Mouse (Mus musculus) liver, embryonic 15.5 days (tissue): Measurements from ENCODE around the gene Samd5. TPM values are rescaled to one million over a fixed set of nuclear protein-coding genes. Genes with fewer than 3 reads are reported as not detected.

Experiments
- polyA plus RNA-seq: library from polyadenylated mRNA; unstranded; fragments of >200 nt; fragmentation: Nextera tagmentation; extraction: Ambion mirVana; gene quantifications from 2 replicates; pipeline ENCODE4 v1.2.1, GENCODE M21; 2015

Gene Samd5
- polyA plus RNA-seq, 1 experiment from 2014 or later, result 0.38 TPM

Other genes with a start within 250 kb of the Samd5 start
- gene Stxbp5, start 225.9 kb upstream of the Samd5 start, polyA plus RNA-seq, result 2.4 and 3.2 TPM in 2 replicates